Mouse (Mus musculus) adrenal gland, postnatal 10 days (tissue): ENCODE data around the gene Tspyl1. TPM values are rescaled to one million over a fixed set of nuclear protein-coding genes. Genes with fewer than 3 reads are reported as not detected.
"Not testable (repeated sequence)": the region's sequence is repeated elsewhere in the genome, so short reads cannot be mapped to it uniquely, and the experiment has no call there.

ENCODE experiments used
- DNase-seq: peaks from one replicate; pipeline ENCODE4 v3.0.0; 2021; ENCODE audit warnings: mixed read lengths
- long read RNA-seq, 2 experiments: library from polyadenylated mRNA; stranded (forward); transcript quantifications; one replicate each; pipeline ENCODE4 v2.0.0; 2021
- total RNA-seq, 2 experiments: library from RNA; stranded (reverse); gene quantifications; 2 replicates each; pipeline ENCODE4 v1.2.3; 2021

The Tspyl1 gene
- 10 to 100 TPM; 49.8 to 50.8 TPM for total RNA-seq
- long read RNA-seq, experiment 1, transcript Tspyl1-201 (1 exons, 3,086 nt), result major isoform, 65 of 70 reads
- long read RNA-seq, experiment 1, partial matches to known transcripts, result 0 of 70 reads
- long read RNA-seq, experiment 1, other reads (novel, unspliced or antisense), result 5 of 70 reads
- long read RNA-seq, experiment 2, transcript Tspyl1-201 (1 exons, 3,086 nt), result major isoform, 75 of 77 reads
- long read RNA-seq, experiment 2, partial matches to known transcripts, result 0 of 77 reads
- long read RNA-seq, experiment 2, other reads (novel, unspliced or antisense), result 2 of 77 reads

- DNase-seq, result peak; percentile 97
Observed at GRCm38 (mm10) chr10:34281962-34282388, at the start of gene Tspyl1. Tspyl1 (plus strand) TSS chr10:34282190.

- no peak for DNase-seq
Observed at GRCm38 (mm10) chr10:34233418-34233817, 48.6 kb upstream of the Tspyl1 start.

GRCm38 (mm10) chr10:34233931-34234745 is 47.9 kb upstream of the Tspyl1 start:
- no peak for DNase-seq

- no peak for DNase-seq
Observed at GRCm38 (mm10) chr10:34235384-34235783, 46.6 kb upstream of the Tspyl1 start.

- no peak for DNase-seq
Observed at GRCm38 (mm10) chr10:34236569-34236968, 45.4 kb upstream of the Tspyl1 start.

- DNase-seq, result no peak
Observed at GRCm38 (mm10) chr10:34238536-34238935, 43.5 kb upstream of the Tspyl1 start.

- DNase-seq, result no peak
Observed at GRCm38 (mm10) chr10:34244745-34245144, 37.2 kb upstream of the Tspyl1 start.

- DNase-seq, result peak; percentile 7
Observed at GRCm38 (mm10) chr10:34246106-34246505, 35.9 kb upstream of the Tspyl1 start.

GRCm38 (mm10) chr10:34247757-34248156 is 34.2 kb upstream of the Tspyl1 start:
- no peak for DNase-seq

- no peak for DNase-seq
Observed at GRCm38 (mm10) chr10:34249594-34249993, 32.4 kb upstream of the Tspyl1 start.

- DNase-seq, result not testable (repeated sequence)
Observed at GRCm38 (mm10) chr10:34252833-34253232, 29.2 kb upstream of the Tspyl1 start.

GRCm38 (mm10) chr10:34265106-34265505 is 16.9 kb upstream of the Tspyl1 start:
- DNase-seq, result no peak

GRCm38 (mm10) chr10:34267312-34268070 is 14.5 kb upstream of the Tspyl1 start:
- DNase-seq, result no peak

GRCm38 (mm10) chr10:34271681-34272080 is 10.3 kb upstream of the Tspyl1 start:
- peak; percentile 41 for DNase-seq

GRCm38 (mm10) chr10:34280591-34281175 is 1.3 kb upstream of the Tspyl1 start:
- peak; percentile 57 for DNase-seq

- DNase-seq, result peak; percentile 7
Observed at GRCm38 (mm10) chr10:34281211-34281961, 604 bp upstream of the Tspyl1 start.

- DNase-seq, result peak; percentile 80
Observed at GRCm38 (mm10) chr10:34282420-34283238, 639 bp downstream of the Tspyl1 start.

GRCm38 (mm10) chr10:34296911-34297298 is 14.9 kb downstream of the Tspyl1 start:
- no peak for DNase-seq

GRCm38 (mm10) chr10:34297299-34297979 is 15.4 kb downstream of the Tspyl1 start, which contains the start of gene Tspyl4:
Tspyl4 (plus strand) TSS chr10:34297442.
- peak; percentile 93 for DNase-seq
